Mouse (Mus musculus) heart, embryonic 13.5 days (tissue): Measurements from ENCODE around the gene Ethe1. TPM values are rescaled to one million over a fixed set of nuclear protein-coding genes. Genes with fewer than 3 reads are reported as not detected.
A peak's percentile ranks its signal among the peaks of the same experiment; 100 is the strongest.
"Not testable (repeated sequence)": the region's sequence is repeated elsewhere in the genome, so short reads cannot be mapped to it uniquely, and the experiment has no call there.

ENCODE experiments used
- ATAC-seq: fragments of 200-750 bp; cut with Nextera tagmentation; 2 replicates; pipeline ENCODE4 v1.8.0; 2017; ENCODE audit warnings: moderate TSS enrichment; ENCODE audit not compliant: insufficient number of reproducible peaks, low FRiP score, low TSS enrichment; ENCODE audit errors: extremely low read depth
- H3K27ac ChIP-seq: fragments of 300-500 bp; sonication (generic); replicated peaks from 2 replicates; pipeline ENCODE4 v1.5.1; 2015; ENCODE audit warnings: moderate library complexity, mild to moderate bottlenecking, inconsistent platforms
- H3K27me3 ChIP-seq: fragments of 300-500 bp; sonication (generic); replicated peaks from 2 replicates; pipeline ENCODE4 v1.6.1; 2015; ENCODE audit warnings: mild to moderate bottlenecking, inconsistent platforms
- H3K36me3 ChIP-seq: fragments of 300-500 bp; sonication (generic); 2 replicates; pipeline ENCODE4 v1.6.1; 2015; ENCODE audit warnings: mild to moderate bottlenecking, inconsistent platforms
- H3K4me1 ChIP-seq: fragments of 300-500 bp; sonication (generic); 2 replicates; pipeline ENCODE4 v1.6.1; 2015; ENCODE audit warnings: inconsistent platforms
- H3K4me2 ChIP-seq: fragments of 300-500 bp; sonication (generic); 2 replicates; pipeline ENCODE4 v1.6.1; 2015; ENCODE audit warnings: inconsistent platforms, mild to moderate bottlenecking, moderate library complexity
- H3K4me3 ChIP-seq: fragments of 300-500 bp; sonication (generic); 2 replicates; pipeline ENCODE4 v1.5.1; 2015; ENCODE audit warnings: moderate library complexity, mild to moderate bottlenecking, inconsistent platforms
- H3K9ac ChIP-seq: fragments of 300-500 bp; sonication (generic); 2 replicates; pipeline ENCODE4 v1.6.1; 2015; ENCODE audit warnings: inconsistent platforms, mild to moderate bottlenecking, moderate library complexity
- H3K9me3 ChIP-seq: fragments of 300-500 bp; sonication (generic); 2 replicates; pipeline ENCODE4 v1.6.1; 2016; ENCODE audit warnings: inconsistent platforms
- WGBS: fragments of 180-500 bp; shearing (Covaris S2); methylation state at CpG from one replicate; pipeline ENCODE4 v1.1.7; 2015; ENCODE audit warnings: mixed read lengths; 5-methylcytosine and 5-hydroxymethylcytosine counted together
- polyA plus RNA-seq: library from polyadenylated mRNA; unstranded; fragments of >200 nt; fragmentation: Nextera tagmentation; extraction: Ambion mirVana; gene quantifications from 2 replicates; pipeline ENCODE4 v1.2.1, GENCODE M21; 2015

The Ethe1 gene
- polyA plus RNA-seq, 1 experiment from 2014 or later = 19.3 TPM

DNA sequence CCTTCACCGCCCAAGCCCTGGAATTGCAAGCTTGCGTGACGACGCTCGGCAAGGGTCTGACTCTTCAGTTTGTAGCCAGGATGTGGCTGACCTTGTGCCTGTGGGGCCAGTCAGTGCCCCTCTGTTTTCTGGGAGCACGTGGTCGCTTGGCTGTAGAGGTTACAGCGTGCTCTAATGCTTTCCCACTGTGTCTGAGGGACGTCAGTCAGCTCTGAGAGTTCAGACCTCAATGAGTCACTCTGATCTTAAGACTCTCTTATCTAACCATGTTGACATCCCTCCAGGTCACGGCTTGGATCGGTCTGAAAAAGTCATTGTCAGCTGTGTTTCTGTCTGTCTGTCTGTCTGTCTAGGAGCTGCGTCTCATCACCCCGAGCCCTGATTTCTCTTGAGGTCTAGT is 27.5 kb downstream of the Ethe1 start:
- Histone ChIP-seq H3K4me3 (no peak overlapping the region), H3K9me3 (0 out of 2 replicates have a peak, but pooled peaks cover 2% of the 10 kb centered on the region), H3K4me2 (no peak overlapping the region), H3K4me1 (peaks cover 27% of the 10 kb centered on the region), H3K27ac (no peak overlapping the region), H3K9ac (no peak overlapping the region), H3K36me3 (no peaks in the 10 kb centered on the region), H3K27me3 (peaks cover 61% of the 10 kb centered on the region)
- ATAC-seq = no peak
- WGBS = 60% methylated on average over 13 of the region's 13 CpGs

DNA sequence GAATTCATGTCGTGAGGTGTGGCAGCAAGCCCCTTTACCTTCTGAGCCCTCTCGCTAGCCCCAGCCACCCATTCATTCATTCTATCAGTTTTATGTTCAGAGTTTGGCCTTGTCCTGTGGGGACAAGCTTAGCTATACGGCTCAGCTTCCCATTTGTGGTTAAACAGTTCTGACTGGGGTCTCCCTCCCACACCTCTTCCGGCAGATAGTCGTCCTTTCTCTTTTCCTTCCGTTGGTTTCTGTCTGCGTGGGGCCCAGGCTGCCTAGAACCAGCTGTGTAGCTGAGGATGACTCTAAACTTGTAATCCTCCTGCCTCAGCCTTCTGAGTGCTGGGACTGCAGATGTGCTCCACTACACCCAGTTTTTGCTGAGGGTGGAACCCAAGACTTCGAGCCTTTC is 30.4 kb downstream of the Ethe1 start:
- no peak overlapping the region for H3K27ac ChIP-seq
- no peak overlapping the region for H3K4me2 ChIP-seq
- no peak overlapping the region for H3K9ac ChIP-seq
- H3K9me3 ChIP-seq = peaks cover 8% of the 10 kb centered on the region; the same call in 1 of the 2 replicates
- no peak for ATAC-seq
- H3K27me3 ChIP-seq = peaks cover 35% of the 10 kb centered on the region
- H3K4me1 ChIP-seq = peaks cover 1% of the 10 kb centered on the region
- no peak overlapping the region for H3K4me3 ChIP-seq
- WGBS = 66% methylated on average over 8 of the region's 8 CpGs
- H3K36me3 ChIP-seq = no peaks in the 10 kb centered on the region

DNA sequence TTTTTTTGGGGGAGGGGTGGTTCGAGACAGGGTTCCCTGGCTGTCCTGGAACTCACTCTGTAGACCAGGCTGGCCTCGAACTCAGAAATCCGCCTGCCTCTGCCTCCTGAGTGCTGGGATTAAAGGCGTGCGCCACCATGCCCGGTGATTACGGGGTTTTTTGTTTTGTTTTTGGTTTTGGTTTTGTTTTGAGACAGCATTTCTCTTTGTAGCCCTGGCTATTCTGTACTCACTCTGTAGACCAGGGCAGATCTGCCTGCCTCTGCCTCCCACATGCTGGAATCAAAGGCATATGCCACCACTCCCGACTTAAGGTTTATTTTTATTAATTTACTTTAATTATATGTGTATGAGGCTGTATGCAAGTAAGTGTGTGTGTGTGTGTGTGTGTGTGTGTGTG is 31.0 kb downstream of the Ethe1 start:
- H3K4me3 ChIP-seq, H3K4me2 ChIP-seq, H3K4me1 ChIP-seq, H3K9ac ChIP-seq, H3K9me3 ChIP-seq, H3K36me3 ChIP-seq, H3K27ac ChIP-seq, ATAC-seq: not testable (repeated sequence)
- H3K27me3 ChIP-seq = peaks cover 29% of the 10 kb centered on the region
- 84% methylated on average over 8 of the region's 8 CpGs for WGBS

- no peak for ATAC-seq
- Histone ChIP-seq H3K27ac (no peak overlapping the region), H3K9ac (no peak overlapping the region), H3K4me3 (no peak overlapping the region), H3K36me3 (no peaks in the 10 kb centered on the region), H3K4me1 (no peaks in the 10 kb centered on the region), H3K9me3 (peaks cover 8% of the 10 kb centered on the region; the same call in 1 of the 2 replicates), H3K4me2 (no peak overlapping the region), H3K27me3 (peaks cover 18% of the 10 kb centered on the region)
- 41% methylated on average over 13 of the region's 13 CpGs for WGBS
Measured at GRCm38 (mm10) chr7:24619671-24620397, 32.5 kb downstream of the Ethe1 start.

GRCm38 (mm10) chr7:24621193-24621592 is 33.9 kb downstream of the Ethe1 start:
- Histone ChIP-seq H3K9ac (no peak overlapping the region), H3K27me3 (peaks cover 26% of the 10 kb centered on the region)
- no peak for ATAC-seq

GRCm38 (mm10) chr7:24622967-24623366 is 35.6 kb downstream of the Ethe1 start:
- 73% methylated on average over 6 of the region's 6 CpGs for WGBS
- Histone ChIP-seq H3K9me3 (peaks cover 8% of the 10 kb centered on the region; the same call in 1 of the 2 replicates), H3K36me3 (no peaks in the 10 kb centered on the region), H3K9ac (no peak overlapping the region), H3K27me3 (peaks cover 42% of the 10 kb centered on the region), H3K4me2 (no peak overlapping the region), H3K4me3 (no peak overlapping the region), H3K4me1 (no peaks in the 10 kb centered on the region), H3K27ac (no peak overlapping the region)
- ATAC-seq = no peak

More at GRCm38 (mm10) chr7:24621193-24621592, 33.9 kb downstream of the Ethe1 start:
- Histone ChIP-seq H3K9me3 (peaks cover 8% of the 10 kb centered on the region; the same call in 1 of the 2 replicates), H3K4me1 (no peaks in the 10 kb centered on the region), H3K36me3 (no peaks in the 10 kb centered on the region), H3K4me2 (no peak overlapping the region), H3K27ac (no peak overlapping the region), H3K4me3 (no peak overlapping the region)
- 71% methylated on average over 3 of the region's 3 CpGs for WGBS

GRCm38 (mm10) chr7:24628685-24629610 is 41.6 kb downstream of the Ethe1 start:
- H3K9ac ChIP-seq = peak overlapping the region; percentile 80
- H3K36me3 ChIP-seq = no peaks in the 10 kb centered on the region
- H3K4me1 ChIP-seq = peaks cover 4% of the 10 kb centered on the region
- no peaks in the 10 kb centered on the region for H3K9me3 ChIP-seq
- H3K4me2 ChIP-seq = peak overlapping the region; percentile 71
- 9% methylated on average over 33 of the region's 33 CpGs for WGBS
- peaks cover 32% of the 10 kb centered on the region for H3K27me3 ChIP-seq
- no peak overlapping the region for H3K27ac ChIP-seq
- peak overlapping the region; percentile 49 for H3K4me3 ChIP-seq
- peak; percentile 62; the same call in 1 of the 2 replicates for ATAC-seq

DNA sequence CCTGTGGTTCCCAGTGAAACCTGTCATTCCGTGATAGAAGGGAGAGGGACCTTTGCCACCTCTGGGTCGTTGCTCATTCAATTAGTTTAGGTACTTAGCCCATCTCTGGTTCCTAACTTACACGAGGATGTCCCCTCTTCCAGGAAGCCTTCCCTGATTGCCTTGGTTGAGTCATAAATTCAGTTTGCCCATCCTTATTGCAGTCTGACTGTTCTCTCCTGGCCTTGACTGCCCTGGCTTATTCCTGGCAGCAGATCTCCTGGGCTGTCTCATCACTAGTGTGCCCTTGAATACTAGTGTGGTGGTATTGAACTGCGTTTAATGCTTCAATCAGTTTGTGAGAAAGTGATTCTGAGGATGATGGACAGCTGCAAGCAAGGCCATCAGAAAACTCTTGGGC is 42.3 kb downstream of the Ethe1 start:
- Histone ChIP-seq H3K4me2 (peak overlapping the region; percentile 71; the same call in 1 of the 2 replicates), H3K4me3 (no peak overlapping the region), H3K9me3 (no peaks in the 10 kb centered on the region), H3K4me1 (peaks cover 4% of the 10 kb centered on the region), H3K27ac (no peak overlapping the region), H3K27me3 (peaks cover 35% of the 10 kb centered on the region), H3K36me3 (no peaks in the 10 kb centered on the region), H3K9ac (no peak overlapping the region)
- 68% methylated on average over 4 of the region's 4 CpGs for WGBS
- no peak for ATAC-seq

DNA sequence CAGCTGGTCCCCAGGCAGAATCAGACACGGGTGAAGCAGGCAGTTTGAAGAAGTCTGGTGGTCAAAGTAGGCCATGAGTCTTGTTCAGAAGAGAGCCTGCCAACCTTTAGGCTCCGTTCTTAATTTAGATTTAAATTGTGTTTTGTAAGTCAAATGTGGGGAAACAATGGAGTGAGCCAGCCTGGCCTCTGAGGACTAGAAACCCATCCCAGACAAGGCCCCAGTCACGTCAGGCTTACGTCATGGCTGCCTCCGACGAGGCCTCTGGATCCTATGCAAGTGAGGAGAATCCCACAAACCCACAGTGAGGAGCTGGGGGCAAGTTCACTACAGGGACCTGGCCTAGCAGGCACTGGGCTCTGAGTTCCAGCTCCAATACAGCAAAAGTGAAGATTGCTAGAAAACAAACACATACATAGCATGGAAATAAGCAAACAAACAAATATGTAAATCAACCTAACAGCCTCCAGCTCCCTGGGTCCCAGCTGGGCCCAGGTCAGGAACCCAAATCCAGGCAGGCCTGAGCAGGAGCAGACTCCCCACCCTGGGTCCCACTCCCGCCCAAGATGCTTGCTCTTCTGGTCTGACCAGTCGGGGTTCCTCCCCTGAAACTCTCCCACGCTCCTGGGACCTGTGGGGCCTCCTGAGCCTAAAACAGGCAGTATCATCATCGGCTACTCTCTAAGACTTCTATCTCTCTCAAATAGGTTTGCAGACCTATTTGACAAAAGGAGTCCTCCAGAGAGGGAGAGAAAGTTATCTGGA is 43.0 kb downstream of the Ethe1 start:
- Histone ChIP-seq H3K4me1 (peaks cover 4% of the 10 kb centered on the region), H3K9me3 (no peaks in the 10 kb centered on the region), H3K36me3 (no peaks in the 10 kb centered on the region), H3K4me2 (no peak overlapping the region), H3K9ac (no peak overlapping the region), H3K27ac (no peak overlapping the region), H3K27me3 (peaks cover 35% of the 10 kb centered on the region), H3K4me3 (no peak overlapping the region)
- ATAC-seq = no peak
- WGBS = 75% methylated on average over 10 of the region's 10 CpGs

- H3K27me3 ChIP-seq = peaks cover 70% of the 10 kb centered on the region
- WGBS = 18% methylated on average over 15 of the region's 15 CpGs
- ATAC-seq = no peak
- no peaks in the 10 kb centered on the region for H3K9me3 ChIP-seq
- peak within 1 kb of the TSS; percentile 31; the same call in 1 of the 2 replicates for H3K4me2 ChIP-seq
- no peak within 1 kb of the TSS for H3K27ac ChIP-seq
- no peaks in the 10 kb centered on the region for H3K36me3 ChIP-seq
- no peak within 1 kb of the TSS for H3K9ac ChIP-seq
- peaks cover 11% of the 10 kb centered on the region for H3K4me1 ChIP-seq
- H3K4me3 ChIP-seq = no peak within 1 kb of the TSS
Measured at GRCm38 (mm10) chr7:24636264-24636663, 48.9 kb downstream of the Ethe1 start, which contains the start of gene Lypd3. TSS of gene Lypd3 (plus strand) at chr7:24636550.

DNA sequence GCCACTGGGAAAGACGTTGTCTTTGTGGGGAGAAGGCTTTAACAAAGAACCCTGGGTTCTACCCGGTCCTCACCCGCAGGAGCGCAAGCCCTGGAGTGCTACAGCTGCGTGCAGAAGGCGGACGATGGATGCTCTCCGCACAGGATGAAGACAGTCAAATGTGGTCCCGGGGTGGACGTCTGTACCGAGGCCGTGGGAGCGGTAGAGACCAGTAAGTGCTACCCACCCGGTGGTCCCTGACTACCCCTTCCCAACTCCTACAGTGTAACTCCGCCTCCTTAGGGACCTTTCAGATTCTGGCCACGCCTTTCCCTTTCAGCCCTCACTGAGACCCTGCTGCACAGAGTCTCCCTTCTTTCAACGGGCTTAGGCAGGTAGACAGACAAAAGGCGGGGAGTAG is 49.7 kb downstream of the Ethe1 start:
- Histone ChIP-seq H3K9me3 (no peaks in the 10 kb centered on the region), H3K4me2 (peak overlapping the region; percentile 31; the same call in 1 of the 2 replicates), H3K4me3 (no peak overlapping the region), H3K27ac (no peak overlapping the region), H3K4me1 (peaks cover 11% of the 10 kb centered on the region), H3K36me3 (no peaks in the 10 kb centered on the region), H3K9ac (no peak overlapping the region), H3K27me3 (peaks cover 78% of the 10 kb centered on the region)
- no peak for ATAC-seq
- WGBS = 1% methylated on average over 18 of the region's 18 CpGs
